Mouse (Mus musculus) left cerebral cortex, postnatal 10 days (tissue): ENCODE measurements at regions not wholly inside any gene's neighbourhood (a gene's known extent, or its start where the extent isn't known, plus 50 kb on each side); places are given as distances from the start of the nearest gene placed in this dataset.

Experiments used
- DNase-seq, 2 experiments: peaks; one replicate each; pipeline ENCODE4 v3.0.0; 2021 to 2022; ENCODE audit warnings: low spot score in 2 of 2, mixed read lengths in 1 of 2; ENCODE audit errors: extremely low spot score in 1 of 2
- intact Hi-C: fragments of 180-260 bp; cut with DNase I; formaldehyde crosslinking; loops from one replicate; pipeline ENCODE4 v1.15.1; 2025

DNA sequence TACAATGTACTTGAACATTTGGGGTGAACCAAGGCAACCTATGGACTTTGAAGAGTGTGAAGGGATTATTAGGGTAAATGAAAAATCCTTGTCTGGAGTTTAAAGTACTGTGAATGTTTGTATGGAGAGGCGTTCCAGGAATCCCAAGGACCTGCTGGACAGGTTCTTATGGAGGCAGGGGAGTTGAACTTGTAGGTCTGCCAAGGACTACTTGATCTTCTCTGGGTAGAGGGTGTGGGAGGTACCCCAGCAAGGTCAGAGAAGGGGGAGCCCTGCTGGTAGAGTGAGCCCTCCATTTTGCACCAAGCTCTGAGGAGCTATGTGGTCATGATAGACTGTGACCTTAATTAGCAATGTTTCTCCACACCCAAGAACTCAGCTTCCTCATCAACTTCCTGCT is 253.7 kb upstream of the Plpp4 start:
- intact Hi-C loops, result no loop called here

GRCm38 (mm10) chr7:129016353-129016752 is 240.5 kb upstream of the Plpp4 start:
- no peak for DNase-seq
- intact Hi-C loops, result no loop called here

More for the DNA sequence above, 253.7 kb upstream of the Plpp4 start:
- DNase-seq, result no peak

GRCm38 (mm10) chr7:129027116-129027515 is 229.7 kb upstream of the Plpp4 start:
- intact Hi-C loops, result no loop called here
- no peak for DNase-seq

- DNase-seq, result no peak
- intact Hi-C loops, result no loop called here
These were observed 208.8 kb upstream of the Plpp4 start for GRCm38 (mm10) chr7:129048023-129048422.

GRCm38 (mm10) chr7:129049726-129050125 is 207.1 kb upstream of the Plpp4 start:
- intact Hi-C loops, result no loop called here

GRCm38 (mm10) chr7:129050675-129051074 is 206.2 kb upstream of the Plpp4 start:
- intact Hi-C loops, result no loop called here
- no peak for DNase-seq

More at GRCm38 (mm10) chr7:129049726-129050125, 207.1 kb upstream of the Plpp4 start:
- DNase-seq, result peak; percentile 23 to 37

- no peak for DNase-seq
- intact Hi-C loops, result no loop called here
These were observed 189.9 kb upstream of the Plpp4 start for GRCm38 (mm10) chr7:129066891-129067290.

DNA sequence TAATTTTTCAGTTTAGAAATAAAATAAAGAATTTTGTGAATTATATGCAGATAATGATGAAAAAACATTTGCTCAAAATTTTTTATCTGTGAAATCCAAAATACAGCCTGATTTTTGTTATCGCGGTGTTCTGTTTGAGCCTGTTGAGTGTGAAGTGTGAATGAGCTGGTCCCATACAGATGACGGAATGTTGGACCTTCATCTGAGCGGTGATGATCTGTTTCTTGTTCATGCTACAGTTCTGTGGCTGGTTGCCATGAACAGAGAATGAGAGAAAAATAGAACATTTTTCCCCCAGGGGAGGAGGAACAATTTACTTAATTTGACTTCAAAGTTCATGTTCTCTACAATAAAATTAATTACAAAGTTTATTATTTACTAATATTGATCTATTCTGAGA is 188.7 kb upstream of the Plpp4 start:
- DNase-seq, result no peak
- intact Hi-C loops, result no loop called here

- intact Hi-C loops, result no loop called here
- no peak for DNase-seq
These were observed 177.0 kb upstream of the Plpp4 start for GRCm38 (mm10) chr7:129079786-129080185.

DNA sequence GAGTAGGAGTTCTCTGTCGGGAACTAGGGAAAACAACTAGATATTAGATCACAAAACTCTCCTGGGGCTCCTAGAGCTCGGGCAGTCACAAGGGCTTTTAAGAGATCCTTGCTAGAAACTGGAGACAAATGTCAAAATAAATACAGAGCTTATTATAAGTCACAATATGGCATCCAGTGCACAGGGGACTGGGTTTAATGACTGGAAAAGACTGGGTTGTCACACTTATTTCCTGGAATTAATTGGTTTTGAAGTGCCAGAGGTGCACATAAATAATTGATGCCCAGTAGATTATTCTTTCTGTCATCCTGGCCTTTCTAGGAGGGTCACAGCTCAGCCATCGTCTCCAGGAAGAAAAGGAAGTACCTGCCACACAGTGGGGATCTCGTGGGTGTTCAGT is 165.4 kb upstream of the Plpp4 start:
- intact Hi-C loops, result no loop called here
- no peak for DNase-seq

DNA sequence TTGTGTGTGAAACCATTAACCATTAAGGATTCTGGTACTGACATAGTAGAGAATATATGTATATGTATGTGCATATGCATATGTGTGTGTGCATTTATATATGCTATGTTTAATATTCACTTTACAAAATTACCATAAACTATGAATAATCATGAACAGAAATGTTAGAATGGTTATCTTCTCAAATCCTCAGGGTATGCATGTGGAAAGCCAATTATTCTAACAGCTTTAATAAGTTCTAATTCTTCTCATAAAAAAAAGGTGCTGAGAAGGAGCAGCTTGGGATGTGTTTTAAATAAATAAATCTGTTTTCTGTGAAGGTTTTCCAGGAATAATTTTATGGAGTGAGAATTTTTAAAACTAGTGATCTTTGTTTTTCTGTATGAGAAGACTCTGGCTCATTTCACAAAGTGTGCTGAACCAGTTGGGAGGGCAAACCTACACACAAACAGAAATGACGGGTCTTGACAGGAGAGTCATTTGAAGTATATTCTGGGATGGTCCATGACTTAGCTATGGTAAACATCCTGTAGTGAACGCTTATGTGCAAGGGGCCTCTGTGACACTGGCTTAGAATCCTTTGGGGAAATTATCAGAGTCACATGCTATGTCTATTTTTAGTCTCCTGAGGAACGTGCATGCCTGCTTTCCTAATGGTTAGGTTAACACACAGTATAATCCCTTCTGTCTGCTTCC is 160.3 kb upstream of the Plpp4 start:
- intact Hi-C loops, result no loop called here
- no peak for DNase-seq

DNA sequence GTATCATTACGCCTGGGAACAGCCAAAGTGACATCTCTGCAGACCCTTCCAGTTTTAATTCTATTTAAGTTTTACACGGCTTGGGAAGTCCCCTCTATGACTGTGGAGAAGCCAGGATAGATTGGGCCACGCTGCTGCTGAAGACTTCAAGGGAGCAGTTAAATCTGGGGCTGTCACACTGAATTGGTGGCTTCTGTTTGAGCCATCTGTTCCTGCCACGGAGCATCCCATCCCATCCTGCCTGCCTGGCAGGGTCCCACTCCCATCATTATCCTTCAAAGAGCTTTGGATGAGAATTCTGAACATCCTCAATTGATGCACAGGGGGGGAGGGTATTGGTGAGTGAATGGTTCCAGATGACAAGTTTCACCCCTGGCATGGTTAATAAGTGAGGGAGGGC is 154.4 kb upstream of the Plpp4 start:
- peak in 1 of 2 experiments; percentile 13 for DNase-seq
- intact Hi-C loops, result no loop called here

GRCm38 (mm10) chr7:129134176-129134575 is 122.7 kb upstream of the Plpp4 start:
- DNase-seq, result no peak
- intact Hi-C loops, result no loop called here

- intact Hi-C loops, result no loop called here
- DNase-seq, result no peak
These were observed 122.1 kb upstream of the Plpp4 start for GRCm38 (mm10) chr7:129134661-129135215.

DNA sequence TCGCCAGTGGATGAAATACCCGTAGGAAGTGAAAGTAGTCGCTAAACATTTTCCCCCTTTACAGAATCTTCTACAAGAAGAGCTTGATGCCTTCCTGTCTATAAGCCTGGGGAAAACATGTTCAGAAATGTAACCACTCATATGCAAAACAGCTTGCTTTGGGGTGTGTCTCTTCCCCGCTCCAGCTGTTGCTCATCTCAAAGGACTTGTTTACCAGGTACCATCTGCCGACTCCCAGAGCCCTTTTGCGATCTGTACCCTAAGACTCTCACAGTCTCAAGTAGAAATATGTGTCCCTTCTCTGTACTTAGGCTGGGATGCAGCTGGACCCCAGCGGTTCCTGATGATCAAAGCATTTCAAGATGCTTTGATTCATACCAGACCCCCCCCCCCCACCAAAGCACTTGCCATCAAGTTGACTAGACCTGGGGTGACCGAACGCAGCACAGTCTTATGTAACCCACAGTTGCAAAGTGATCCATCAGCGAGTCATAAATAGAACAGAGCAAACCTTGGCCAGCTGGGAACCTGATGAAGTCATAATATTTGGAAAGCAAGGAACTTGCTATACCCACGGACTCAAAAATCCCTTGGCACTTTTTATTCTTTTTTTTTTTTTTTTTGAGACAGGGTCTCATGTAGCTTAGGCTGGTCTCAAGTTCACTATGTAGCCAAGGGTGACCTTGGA is 119.4 kb upstream of the Plpp4 start:
- intact Hi-C loops, result no loop called here
- DNase-seq, result no peak

DNA sequence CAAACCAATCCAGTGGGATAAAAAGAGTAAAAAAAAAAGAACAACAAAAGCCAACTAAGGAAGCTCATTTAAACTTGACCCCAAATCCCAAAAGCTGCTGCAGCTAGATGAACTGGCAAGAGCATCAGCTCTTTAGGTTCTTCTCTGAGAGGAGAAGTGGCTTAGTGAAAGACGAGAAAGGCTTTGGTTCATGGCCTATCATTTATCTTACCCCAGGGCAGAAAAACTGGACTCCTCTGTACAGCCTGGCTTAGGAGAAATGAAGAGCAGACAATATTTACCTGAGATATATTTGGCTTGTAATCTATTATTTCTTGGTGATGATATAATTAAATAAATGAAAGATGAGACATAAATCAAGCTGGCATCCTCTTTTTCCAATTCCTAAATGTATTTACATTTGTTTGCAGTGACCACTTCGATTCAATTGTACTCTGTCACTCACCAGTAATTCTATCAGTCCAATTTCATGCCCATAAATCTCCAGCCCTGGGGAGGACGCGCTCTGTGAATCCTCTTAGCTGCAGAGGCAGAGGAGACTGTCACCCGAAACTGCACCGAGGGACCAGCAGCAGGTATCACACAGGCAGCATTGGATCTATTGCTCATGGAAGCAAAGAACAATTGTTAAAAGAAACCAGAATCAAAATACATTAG is 114.8 kb upstream of the Plpp4 start:
- intact Hi-C loops, result no loop called here
- DNase-seq, result no peak

DNA sequence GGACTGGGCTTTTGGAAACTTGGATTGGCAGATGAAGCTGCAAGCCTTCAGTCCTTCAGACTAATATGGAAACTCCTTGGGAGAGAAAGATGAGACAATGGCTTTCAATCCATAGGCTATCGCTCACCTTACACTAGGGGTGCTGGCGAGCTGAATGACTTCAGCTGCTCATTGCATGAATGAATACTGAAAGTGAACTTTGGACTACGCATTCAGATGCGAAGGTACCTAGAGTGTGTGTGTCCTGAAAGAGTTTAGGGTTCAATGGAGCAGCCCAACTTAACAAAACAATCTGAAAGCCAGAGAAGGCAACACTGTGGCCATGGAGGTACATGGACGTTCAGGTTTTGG is 114.3 kb upstream of the Plpp4 start:
- intact Hi-C loops, result no loop called here
- DNase-seq, result no peak

DNA sequence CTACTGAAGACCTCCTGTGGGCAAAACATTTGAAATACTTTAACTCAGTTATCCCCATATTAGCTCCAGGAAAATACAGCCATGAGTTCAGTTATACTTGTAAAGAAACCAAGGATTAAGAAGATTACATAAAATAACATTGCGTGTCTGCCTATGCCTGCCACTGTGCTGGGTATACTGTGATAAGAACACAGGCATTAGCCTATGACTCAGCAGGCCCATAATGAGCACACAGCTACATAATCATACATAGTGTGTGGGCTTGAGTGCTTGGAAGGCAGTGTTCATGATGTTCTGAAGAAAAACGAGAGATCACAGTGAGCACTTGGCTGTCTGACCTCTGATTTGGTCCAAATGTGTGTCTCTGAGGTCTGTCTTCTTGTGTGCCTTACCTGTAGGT is 101.3 kb upstream of the Plpp4 start:
- intact Hi-C loops, result no loop called here
- DNase-seq, result no peak

GRCm38 (mm10) chr7:129169971-129170370 is 86.9 kb upstream of the Plpp4 start:
- intact Hi-C loops, result no loop called here
- peak in 1 of 2 experiments; percentile 38 for DNase-seq

GRCm38 (mm10) chr7:129190933-129191332 is 65.9 kb upstream of the Plpp4 start:
- intact Hi-C loops, result no loop called here
- no peak for DNase-seq
